Mouse (Mus musculus) MEL-GATA-1-ER (cell line): Measurements from ENCODE around the gene Fbxl5.

Experiments
- DNase-seq: peaks from one replicate; pipeline ENCODE4 v3.0.0-alpha.2; 2012; ENCODE audit warnings: low read depth; ENCODE audit errors: extremely low read depth

Gene Fbxl5

GRCm38 (mm10) chr5:43821538-43821937, at the start of gene Fbxl5:
TSS of gene Fbxl5 (minus strand) at chr5:43821638.
- DNase-seq = no peak

- peak; percentile 54 for DNase-seq
These were observed 47.5 kb upstream of the Fbxl5 start for GRCm38 (mm10) chr5:43868711-43869600.

- no peak for DNase-seq
These were observed 46.8 kb upstream of the Fbxl5 start, which contains the start of gene Cd38 for GRCm38 (mm10) chr5:43868253-43868652. TSS of gene Cd38 (plus strand) at chr5:43868553.

DNA sequence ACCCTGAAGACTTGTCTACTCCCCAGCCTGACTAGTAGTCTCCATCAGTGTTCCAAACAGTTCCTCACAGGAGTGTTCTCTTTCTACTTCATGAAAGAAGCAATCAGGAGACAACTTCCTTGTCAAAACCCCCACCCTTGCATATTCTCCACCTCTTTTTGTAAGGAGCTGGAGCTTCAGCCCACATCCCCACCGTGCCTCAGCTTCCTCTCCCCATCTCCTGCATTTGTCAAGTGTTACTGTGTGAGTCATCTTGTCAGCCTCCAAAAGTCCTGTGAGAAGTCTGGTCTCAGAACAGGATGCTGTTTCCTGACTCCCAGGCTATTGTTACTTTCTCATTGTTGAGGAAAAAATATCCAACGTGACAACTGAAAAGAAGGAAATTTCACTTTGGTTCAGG, 43.9 kb upstream of the Fbxl5 start:
- DNase-seq = no peak

DNA sequence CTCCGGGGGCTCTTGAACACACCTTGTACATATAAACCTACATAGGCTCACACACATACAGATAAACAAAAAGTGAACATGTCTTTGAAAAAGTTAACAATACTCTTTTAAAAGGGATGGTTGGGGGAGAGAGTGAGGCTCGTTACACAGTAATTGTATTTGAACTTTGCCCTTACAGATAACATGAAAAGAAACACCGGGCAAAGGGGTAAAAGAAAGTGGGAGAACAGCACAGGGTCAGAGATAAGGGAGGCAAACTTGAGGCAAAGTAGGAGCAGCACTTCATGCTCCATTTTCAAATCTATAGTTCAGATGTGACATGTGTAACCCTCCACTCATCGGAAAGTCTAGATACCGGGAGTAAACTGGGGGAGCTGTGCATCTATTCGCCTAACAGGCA, 42.2 kb upstream of the Fbxl5 start:
- no peak for DNase-seq

GRCm38 (mm10) chr5:43860670-43861431, 39.4 kb upstream of the Fbxl5 start:
- no peak for DNase-seq

DNA sequence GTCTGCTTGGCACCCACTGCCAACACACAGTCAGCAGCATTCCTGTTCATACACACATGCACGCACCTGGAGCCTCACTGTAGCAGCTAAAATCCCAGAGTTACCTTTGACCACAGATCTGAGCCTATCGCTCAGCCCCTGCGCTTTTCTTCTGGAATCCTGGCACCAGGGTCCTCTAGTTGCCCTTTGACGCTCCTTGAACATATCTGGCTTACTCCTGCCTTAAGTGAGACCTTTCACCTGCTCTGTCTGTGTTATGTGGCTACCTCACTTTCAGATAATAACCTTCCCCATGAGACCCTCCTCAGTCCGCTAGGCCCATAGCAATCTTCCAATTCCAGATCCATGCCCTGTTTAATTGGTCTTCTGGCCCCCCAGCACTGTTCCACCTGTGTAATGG, 38.7 kb upstream of the Fbxl5 start:
- DNase-seq = no peak

DNA sequence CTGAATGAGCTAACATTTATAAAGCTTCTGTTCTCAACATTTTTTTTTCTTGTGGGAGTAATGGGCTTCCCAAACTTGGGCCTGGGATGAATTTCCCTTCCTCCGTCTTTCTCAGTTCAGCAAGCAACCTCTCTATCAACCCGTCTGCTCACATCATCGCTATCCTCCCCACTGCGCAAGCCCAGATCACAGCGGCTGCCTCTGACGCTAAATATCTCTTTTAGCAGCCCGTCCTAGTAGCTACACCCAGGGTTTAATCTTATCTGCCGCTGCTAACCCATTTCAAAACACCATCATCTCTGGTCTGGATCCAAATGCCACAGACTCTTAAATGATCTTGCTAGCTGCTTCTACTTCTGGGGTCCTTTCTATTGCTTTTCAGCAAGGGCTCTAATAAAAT, 38.2 kb upstream of the Fbxl5 start:
- peak; percentile 57 for DNase-seq

GRCm38 (mm10) chr5:43855769-43856168, 34.3 kb upstream of the Fbxl5 start:
- peak; percentile 90 for DNase-seq

GRCm38 (mm10) chr5:43853868-43854488, 32.5 kb upstream of the Fbxl5 start:
- no peak for DNase-seq

DNA sequence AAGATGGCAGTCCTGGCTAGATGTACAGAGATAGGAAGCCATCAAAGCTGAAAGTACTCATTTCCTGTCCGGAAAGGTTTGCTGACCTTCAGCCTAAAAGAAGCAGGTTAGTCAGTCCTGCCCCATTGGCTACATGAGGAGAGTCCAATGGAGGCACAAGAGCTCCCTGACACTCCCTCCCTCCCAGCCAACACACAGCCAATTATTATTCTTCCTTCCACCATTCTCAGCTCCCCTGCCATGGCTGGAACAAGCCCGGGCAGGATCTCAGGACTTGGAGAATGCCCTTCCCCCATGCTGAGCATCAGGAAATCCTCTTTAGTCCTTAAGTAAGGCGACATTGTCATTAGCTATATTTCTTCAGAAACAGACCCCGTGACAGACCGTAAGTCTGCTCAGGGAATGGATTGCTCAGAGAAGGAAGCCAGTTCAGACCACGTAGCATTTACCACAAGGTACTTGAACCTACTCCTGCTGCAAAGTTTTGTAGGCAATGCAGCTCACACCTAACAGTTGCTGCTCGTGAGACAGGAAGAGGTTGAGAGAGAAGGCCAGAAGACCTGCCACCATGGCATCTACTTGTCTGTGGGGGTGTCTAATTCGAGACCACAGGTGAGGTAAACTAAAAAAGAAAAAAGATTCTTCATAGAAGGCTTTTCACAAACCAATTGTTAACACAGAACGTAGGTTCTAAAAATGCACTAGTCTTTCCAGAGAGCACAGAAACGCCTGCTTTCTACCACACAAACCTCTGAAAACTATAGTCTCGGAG, 31.8 kb upstream of the Fbxl5 start:
- DNase-seq = no peak

GRCm38 (mm10) chr5:43848275-43848674, 26.8 kb upstream of the Fbxl5 start:
- DNase-seq = no peak

DNA sequence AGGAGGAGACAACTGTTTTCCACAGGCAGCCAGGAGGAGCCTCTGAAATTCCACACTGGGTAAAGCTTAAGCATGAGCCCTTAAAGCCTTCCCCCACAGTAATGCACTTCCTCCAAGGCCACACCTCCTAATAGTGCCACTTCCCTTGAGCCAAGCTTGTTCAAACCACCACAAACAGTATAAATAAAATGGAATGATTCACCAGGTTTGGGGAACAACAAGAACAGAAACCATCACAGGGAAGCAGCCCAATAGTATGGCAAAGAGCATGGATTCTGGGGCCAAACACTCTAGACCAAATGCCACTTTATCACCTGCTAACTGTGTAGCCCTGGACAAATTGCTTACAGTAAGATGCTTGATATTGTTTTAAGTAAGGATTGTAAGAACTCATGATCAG, 26.1 kb upstream of the Fbxl5 start:
- no peak for DNase-seq

DNA sequence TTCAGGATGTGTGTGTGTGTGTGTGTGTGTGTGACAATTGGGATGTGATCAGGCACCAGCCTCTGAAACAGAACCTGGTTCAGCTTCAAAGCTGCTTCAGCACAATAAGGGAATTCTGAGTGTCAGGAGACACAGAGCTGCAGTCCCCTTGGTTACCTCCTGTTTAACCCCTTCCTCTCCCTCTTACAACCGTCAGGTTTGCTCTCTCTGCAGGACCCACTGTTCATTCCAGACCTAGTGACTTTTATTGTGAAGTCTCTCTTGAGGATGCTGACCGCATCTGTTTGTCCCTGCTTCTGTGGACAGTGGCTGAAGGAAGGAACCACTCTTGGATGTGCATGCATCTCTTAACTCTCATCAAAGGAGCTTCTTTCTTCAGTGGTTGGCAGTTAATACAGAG, 24.8 kb upstream of the Fbxl5 start:
- DNase-seq = no peak

DNA sequence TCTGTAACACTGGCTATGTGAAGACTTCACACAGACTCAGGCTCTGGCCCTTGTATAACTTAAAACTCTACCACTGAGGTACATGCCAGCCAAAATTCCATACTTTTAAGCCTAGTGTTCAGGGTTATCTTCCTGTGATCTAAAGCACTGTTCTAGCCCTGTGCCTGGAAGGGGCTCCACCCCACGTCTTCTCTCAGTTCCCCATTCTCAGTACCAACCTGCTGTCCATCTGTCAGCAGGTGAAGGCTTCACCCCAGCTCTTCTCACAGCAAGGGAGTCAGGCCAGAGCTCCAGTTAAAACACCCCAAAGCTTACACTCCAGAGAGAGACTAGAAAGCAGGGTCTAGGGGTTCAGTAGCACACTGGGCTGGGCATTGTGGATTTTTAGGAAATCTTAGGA, 24.2 kb upstream of the Fbxl5 start:
- no peak for DNase-seq

GRCm38 (mm10) chr5:43845083-43845482, 23.6 kb upstream of the Fbxl5 start:
- DNase-seq = no peak

DNA sequence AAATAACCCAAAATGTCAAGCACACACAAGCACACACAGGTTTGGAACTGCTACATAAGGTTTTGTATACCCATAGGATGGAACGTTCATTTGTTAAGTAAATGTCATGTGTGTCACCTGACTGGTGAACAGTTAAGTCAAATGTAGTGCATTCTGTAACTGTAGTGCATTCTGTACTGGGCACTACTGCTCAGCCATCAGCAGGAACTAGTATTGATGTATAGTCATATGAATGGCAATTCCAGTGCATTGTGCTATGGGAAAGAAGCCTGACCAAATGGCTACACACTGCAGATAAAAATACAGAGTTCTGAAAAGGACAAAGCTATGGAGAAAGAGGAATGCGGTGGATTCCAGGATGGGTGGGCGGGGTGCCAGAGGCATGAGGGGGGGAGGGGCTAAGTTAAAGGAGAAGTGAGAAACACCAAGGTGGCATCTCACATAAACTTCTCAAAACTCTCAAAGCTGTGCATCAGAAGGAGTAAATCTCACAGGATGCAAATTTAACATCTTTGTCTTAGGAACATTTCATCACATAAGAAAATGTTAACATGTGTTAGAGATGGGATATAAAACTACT, 21.2 kb upstream of the Fbxl5 start:
- no peak for DNase-seq

- DNase-seq = no peak
These were observed 20.5 kb upstream of the Fbxl5 start for GRCm38 (mm10) chr5:43842011-43842285.

DNA sequence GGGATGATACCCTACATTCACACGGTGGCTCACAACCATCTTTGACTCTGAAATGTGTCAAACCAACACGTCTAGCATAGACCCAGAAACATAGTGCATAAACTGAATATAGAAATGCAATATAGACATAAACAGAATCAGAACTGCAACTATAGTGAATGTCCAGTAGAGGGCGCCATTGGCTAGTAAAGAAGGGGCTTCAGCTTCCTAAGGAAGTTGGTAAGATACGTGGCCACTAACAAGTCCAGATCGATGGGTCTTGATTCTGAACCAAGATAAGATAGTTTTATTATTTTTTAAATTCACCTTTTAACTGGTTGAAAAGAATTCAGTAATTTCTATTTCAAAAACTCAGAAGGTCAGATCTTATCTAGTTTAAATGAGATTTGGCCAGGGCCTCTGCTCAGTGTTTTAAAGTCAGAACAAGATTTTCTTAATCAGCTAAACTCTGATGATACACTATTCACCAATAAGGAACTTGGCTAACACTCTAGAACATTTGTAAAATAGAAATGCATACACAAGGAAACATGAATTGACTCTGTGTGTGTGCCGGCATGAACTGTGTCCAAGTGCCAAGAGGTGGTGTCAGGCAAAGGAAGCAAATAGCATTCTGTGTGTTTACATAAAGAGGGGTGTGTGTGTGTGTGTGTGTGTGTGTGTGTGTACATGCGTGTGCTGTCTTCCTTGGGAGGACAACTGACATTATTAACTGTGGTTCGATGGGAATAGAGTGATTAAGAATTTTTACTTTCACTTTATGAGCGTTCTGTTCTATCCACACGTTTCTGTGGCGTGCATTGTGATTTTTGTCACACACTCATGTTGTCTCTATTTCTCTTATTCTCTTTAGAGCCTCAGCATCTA, 19.9 kb upstream of the Fbxl5 start:
- DNase-seq = peak; percentile 80

DNA sequence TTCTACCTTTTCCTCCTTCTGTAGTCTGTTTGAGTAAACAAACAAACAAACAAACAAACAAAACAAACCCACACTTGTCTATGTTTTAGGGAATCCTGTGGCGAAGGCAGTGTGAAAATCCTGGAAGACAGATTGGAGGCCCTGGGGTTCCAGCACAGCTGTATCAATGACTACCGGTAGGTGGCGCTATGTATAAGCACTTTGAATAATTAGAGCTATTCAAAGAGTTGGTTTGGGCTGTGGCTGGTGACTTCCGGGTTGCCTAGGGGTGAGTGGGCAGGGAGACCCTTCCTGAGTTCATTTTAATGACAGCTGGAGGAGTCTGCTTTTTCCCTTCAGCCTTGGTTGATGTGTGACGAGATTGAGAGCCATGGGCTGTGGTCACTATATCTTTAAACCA, 15.9 kb upstream of the Fbxl5 start:
- no peak for DNase-seq
